In the genomic region with DNA sequence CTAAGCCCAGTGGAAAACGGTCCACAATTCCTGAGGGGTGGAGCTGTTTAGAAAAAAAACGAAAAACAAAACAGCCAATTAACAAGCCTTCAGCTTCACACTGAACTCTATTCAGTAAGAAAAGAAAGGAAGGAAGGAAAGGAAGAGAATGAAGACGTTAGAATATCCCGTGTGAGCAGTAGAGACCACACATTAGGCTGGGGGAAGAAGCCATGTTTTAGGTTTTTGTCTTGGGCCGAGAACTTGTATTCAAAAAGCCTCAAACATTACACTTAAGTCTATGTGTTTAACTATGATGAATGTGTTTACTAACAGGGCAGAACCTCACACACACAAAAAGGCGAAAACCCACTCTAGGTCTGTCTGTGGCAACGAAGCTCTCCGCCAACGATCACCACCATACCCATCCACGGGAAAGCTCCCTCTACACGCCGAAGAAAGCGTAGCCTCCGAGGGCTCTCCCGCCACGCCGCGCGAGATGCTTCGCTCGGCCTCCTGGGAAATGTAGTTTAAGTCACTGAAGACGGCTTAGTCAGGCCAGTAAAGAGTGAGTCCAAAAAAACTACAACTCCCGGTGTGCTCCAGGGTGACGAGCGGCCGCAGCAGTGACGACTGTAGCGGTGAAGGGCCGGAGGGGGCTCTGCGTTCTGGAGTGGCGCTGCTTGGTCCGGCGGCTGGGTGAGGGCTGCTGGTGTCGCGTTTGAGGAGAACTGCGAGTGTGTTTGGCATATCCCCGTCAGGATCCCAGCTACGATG, we compare ENCODE assay signal across 8 mouse cellular contexts. TPM values are rescaled to one million over a fixed set of nuclear protein-coding genes. Genes with fewer than 3 reads are reported as not detected.
A peak's percentile ranks its signal among the peaks of the same experiment; 100 is the strongest.
DNase-seq lines count a peak whose midpoint lies in the region; ATAC-seq lines count a peak whose summit lies in the region.

No protein-coding gene starts in this region.

- H3K9me3 ChIP-seq in heart, embryonic 13.5 days: no peaks in the 10 kb centered on the region
- H3K9me3 ChIP-seq in liver, embryonic 12.5 days (replicated peaks): no peaks in the 10 kb centered on the region
- no peaks in the 10 kb centered on the region for H3K9me3 ChIP-seq in stomach, embryonic 15.5 days

- WGBS in heart, embryonic 13.5 days: under 1% methylated on average over 38 of the region's 38 CpGs
- under 1% methylated on average over 38 of the region's 38 CpGs for WGBS in liver, embryonic 12.5 days (ENCODE audit: insufficient replicate concordance)
- under 1% methylated on average over 38 of the region's 38 CpGs for WGBS in stomach, embryonic 15.5 days

- H3K4me1 ChIP-seq in brown adipose tissue, adult 24 weeks (ENCODE audit: control insufficient read depth, insufficient read depth, insufficient read length, low read length): peaks cover 2% of the 10 kb centered on the region
- peaks cover 26% of the 10 kb centered on the region for H3K4me1 ChIP-seq in heart, embryonic 13.5 days
- peaks cover 46% of the 10 kb centered on the region for H3K4me1 ChIP-seq in liver, embryonic 12.5 days
- H3K4me1 ChIP-seq in stomach, embryonic 15.5 days: 0 out of 2 replicates have a peak, but pooled peaks cover 9% of the 10 kb centered on the region

- peak overlapping the region; percentile 93 for H3K9ac ChIP-seq in heart, embryonic 13.5 days
- peak overlapping the region; percentile 84 for H3K9ac ChIP-seq in liver, embryonic 12.5 days
- H3K9ac ChIP-seq in stomach, embryonic 15.5 days: peak overlapping the region; percentile 57

- H3K27me3 ChIP-seq in heart, embryonic 13.5 days (replicated peaks): no peaks in the 10 kb centered on the region
- H3K27me3 ChIP-seq in liver, embryonic 12.5 days (replicated peaks): 0 out of 2 replicates have a peak, but pooled peaks cover 6% of the 10 kb centered on the region
- no peaks in the 10 kb centered on the region for H3K27me3 ChIP-seq in stomach, embryonic 15.5 days (replicated peaks)

- DNase-seq in CD4-positive, CD25-positive, alpha-beta regulatory T cell, adult 2 months (ENCODE audit: low read depth, low spot score): peak; percentile 97
- peak; percentile 54 for DNase-seq in fat pad, adult 2 months (ENCODE audit: extremely low read depth, low read depth, low spot score)
- peak; percentile 95 for DNase-seq in kidney, postnatal 10 days
- peak; percentile 95 for DNase-seq in natural killer cell, adult 2 months (ENCODE audit: low spot score in 2 of 2)

- peak overlapping the region; percentile 95 for H3K4me3 ChIP-seq in brown adipose tissue, adult 24 weeks (ENCODE audit: insufficient read depth, low read depth, low read length)
- H3K4me3 ChIP-seq in heart, embryonic 13.5 days: peak overlapping the region; percentile 81
- peak overlapping the region; percentile 74 for H3K4me3 ChIP-seq in liver, embryonic 12.5 days
- peak overlapping the region; percentile 70 for H3K4me3 ChIP-seq in stomach, embryonic 15.5 days (replicated peaks)

- peak overlapping the region; percentile 91 for H3K4me2 ChIP-seq in heart, embryonic 13.5 days
- H3K4me2 ChIP-seq in liver, embryonic 12.5 days: peak overlapping the region; percentile 75
- peak overlapping the region; percentile 61 for H3K4me2 ChIP-seq in stomach, embryonic 15.5 days

- H3K27ac ChIP-seq in brown adipose tissue, adult 24 weeks (replicated peaks; ENCODE audit: low read depth, low read length): peak overlapping the region; percentile 92
- peak overlapping the region; percentile 97 for H3K27ac ChIP-seq in heart, embryonic 13.5 days (replicated peaks)
- peak overlapping the region; percentile 81 for H3K27ac ChIP-seq in liver, embryonic 12.5 days
- H3K27ac ChIP-seq in stomach, embryonic 15.5 days: peak overlapping the region; percentile 92

- H3K36me3 ChIP-seq in heart, embryonic 13.5 days: no peaks in the 10 kb centered on the region
- H3K36me3 ChIP-seq in liver, embryonic 12.5 days: peaks cover 3% of the 10 kb centered on the region; the same call in 1 of the 2 replicates
- no peaks in the 10 kb centered on the region for H3K36me3 ChIP-seq in stomach, embryonic 15.5 days

- ATAC-seq in heart, embryonic 13.5 days (ENCODE audit: extremely low read depth, insufficient number of reproducible peaks, low FRiP score, low TSS enrichment): peak; percentile 99
- ATAC-seq in liver, embryonic 12.5 days: peak; percentile 99
- ATAC-seq in stomach, embryonic 15.5 days (ENCODE audit: insufficient read depth, low FRiP score, low read depth): peak; percentile 100

RNA-seq across cellular contexts. Expression of gene Gm4353, which starts 8.5 kb away (rescaled TPM):
- polyA plus RNA-seq in brown adipose tissue, adult 24 weeks (2012; ENCODE audit: insufficient read depth, insufficient read length, missing spikeins): not detected in 2 replicates
- 0.11 and 0.52 TPM in 2 replicates for polyA plus RNA-seq in heart, embryonic 13.5 days (2015; fragmentation: Nextera tagmentation; extraction: Ambion mirVana)
- 0.43 and 0.82 TPM in 2 replicates for polyA plus RNA-seq in liver, embryonic 12.5 days (2016; fragmentation: Nextera tagmentation; extraction: Ambion mirVana)
- polyA plus RNA-seq in stomach, embryonic 15.5 days (2015; fragmentation: Nextera tagmentation; extraction: Ambion mirVana): 0.46 and 3.0 TPM in 2 replicates

RNA-seq across cellular contexts. Expression of gene 1110004F10Rik, which starts 53.7 kb away (rescaled TPM):
- polyA plus RNA-seq in brown adipose tissue, adult 24 weeks (2012; ENCODE audit: insufficient read depth, insufficient read length, missing spikeins): 60.2 and 68.8 TPM in 2 replicates
- 156 and 180 TPM in 2 replicates for polyA plus RNA-seq in heart, embryonic 13.5 days (2015; fragmentation: Nextera tagmentation; extraction: Ambion mirVana)
- polyA plus RNA-seq in liver, embryonic 12.5 days (2016; fragmentation: Nextera tagmentation; extraction: Ambion mirVana): 150 TPM in 2 replicates
- polyA plus RNA-seq in stomach, embryonic 15.5 days (2015; fragmentation: Nextera tagmentation; extraction: Ambion mirVana): 226 and 230 TPM in 2 replicates

RNA-seq across cellular contexts. Expression of gene Sox6, which starts 54.3 kb away (rescaled TPM):
- polyA plus RNA-seq in brown adipose tissue, adult 24 weeks (2012; ENCODE audit: insufficient read depth, insufficient read length, missing spikeins): 15.1 and 24.8 TPM in 2 replicates
- polyA plus RNA-seq in heart, embryonic 13.5 days (2015; fragmentation: Nextera tagmentation; extraction: Ambion mirVana): 27.2 and 30.0 TPM in 2 replicates
- polyA plus RNA-seq in liver, embryonic 12.5 days (2016; fragmentation: Nextera tagmentation; extraction: Ambion mirVana): 54.2 and 61.1 TPM in 2 replicates
- 36.3 and 42.4 TPM in 2 replicates for polyA plus RNA-seq in stomach, embryonic 15.5 days (2015; fragmentation: Nextera tagmentation; extraction: Ambion mirVana)

Comparison
In these comparisons a context has a peak if more than half of its experiments do, and no peak if none do; other contexts are left out.
1. Peak in every context shown above with its lines: DNase-seq, ATAC-seq, H3K4me3 ChIP-seq and H3K27ac ChIP-seq.